Mouse (Mus musculus): ENCODE results near the gene Akap11.

The Akap11 gene

GRCm38 (mm10) chr14:78448807-78449406 is 87.7 kb downstream of the Akap11 start:
- DNase-seq (ENCODE audit: low read depth, low spot score), result no peak

- DNase-seq (ENCODE audit: low read depth, low spot score), result no peak
Measured at GRCm38 (mm10) chr14:78448017-78448416, 88.6 kb downstream of the Akap11 start.

GRCm38 (mm10) chr14:78447542-78447941 is 89.1 kb downstream of the Akap11 start:
- DNase-seq (ENCODE audit: low read depth, low spot score), result no peak

All from retina, postnatal 7 days (tissue).